Mouse (Mus musculus) ES-Bruce4 (cell line): Measurements from ENCODE around the gene 1700025B11Rik.

Experiments
- CTCF ChIP-seq: IDR thresholded peaks from one replicate; pipeline ENCODE4 v1.8.1; 2011; ENCODE audit warnings: low read depth, low read length
- POLR2A ChIP-seq: IDR thresholded peaks from one replicate; pipeline ENCODE4 v1.8.1; 2011; ENCODE audit warnings: low read length; ENCODE audit not compliant: insufficient read depth

- TF ChIP-seq CTCF (no peak), POLR2A (no peak)
Measured at GRCm38 (mm10) chr15:77595961-77596360, 34.3 kb upstream of the 1700025B11Rik start, which contains the start of gene Apol10b.
